Mouse (Mus musculus) C2C12 (cell line): ENCODE results near the gene Il2ra.

Source experiments
- CTCF ChIP-seq: IDR thresholded peaks from one replicate; pipeline ENCODE4 v1.5.1; 2011; ENCODE audit not compliant: control insufficient read depth, insufficient read depth, insufficient read length
- MYOG ChIP-seq: IDR thresholded peaks from one replicate; pipeline ENCODE4 v1.6.1; 2011; ENCODE audit not compliant: control insufficient read depth, insufficient read length; ENCODE audit errors: extremely low read depth

DNA sequence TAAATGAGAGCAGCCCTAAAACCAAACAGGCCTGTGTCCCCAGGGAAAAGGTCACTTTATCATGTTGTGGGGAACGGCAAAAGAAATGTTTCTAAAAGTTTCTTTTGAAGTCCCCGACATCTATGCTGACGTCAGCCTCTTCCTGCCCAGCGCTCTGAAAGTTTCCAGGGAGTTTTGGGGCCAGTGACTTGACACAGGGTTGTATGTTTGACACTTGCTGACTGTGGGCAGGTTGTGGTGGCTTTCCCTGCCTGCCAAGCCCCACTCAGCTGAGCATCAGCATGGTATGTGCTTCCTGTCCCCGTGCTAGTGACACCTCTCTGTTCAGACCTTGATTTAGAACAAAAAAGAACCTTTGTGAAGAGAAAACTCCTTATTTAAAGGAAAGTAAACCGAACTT lies 10.7 kb downstream of the Il2ra start:
- no peak for TF ChIP-seq CTCF
- TF ChIP-seq MYOG, result no peak
